Comparison of ENCODE assay signal across 8 mouse cellular contexts in the genomic region with DNA sequence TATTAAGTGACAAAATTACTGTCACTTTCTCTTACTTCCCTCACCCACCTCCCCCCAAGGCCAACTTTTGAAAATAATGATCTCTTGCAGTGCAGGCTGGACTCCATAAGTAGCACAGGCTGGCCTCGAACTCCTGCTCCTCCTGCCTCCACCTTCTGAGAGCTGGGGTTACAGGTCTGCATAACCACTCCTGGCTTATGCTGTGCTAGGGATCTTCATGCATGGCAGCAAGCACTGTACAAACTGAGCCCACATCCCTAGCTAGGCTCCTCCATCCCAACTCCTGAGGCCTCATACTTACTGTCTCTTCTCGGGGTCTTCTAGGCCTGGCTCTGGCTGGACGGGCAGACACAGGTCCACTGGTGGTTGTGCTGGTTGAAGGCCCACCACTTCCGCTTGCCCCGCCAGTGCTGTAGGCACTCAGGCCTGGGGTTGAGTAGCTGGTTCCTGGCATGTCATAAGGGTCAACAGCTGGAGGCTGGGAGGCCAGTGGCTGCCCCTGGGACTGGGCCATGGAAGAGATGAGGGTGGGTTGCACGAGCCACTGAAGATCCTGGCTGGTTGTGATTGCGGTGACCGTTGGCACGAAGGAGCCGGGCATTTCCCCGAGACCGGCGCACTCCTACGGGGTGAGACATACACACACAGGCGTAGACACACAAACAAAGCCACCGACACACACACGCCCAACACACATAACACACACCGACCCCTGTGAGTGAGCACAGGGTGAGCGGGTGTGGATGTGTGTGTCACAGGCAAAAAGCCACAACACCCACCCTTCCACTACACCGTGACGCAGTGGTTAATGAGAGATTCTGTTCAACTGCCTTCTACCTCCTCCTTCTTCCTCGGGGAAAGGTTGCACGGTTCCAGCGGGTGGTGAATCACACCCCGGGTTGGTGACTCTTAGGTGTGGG. TPM values are rescaled to one million over a fixed set of nuclear protein-coding genes. Genes with fewer than 3 reads are reported as not detected.
DNase-seq lines count a peak whose midpoint lies in the region; ATAC-seq lines count a peak whose summit lies in the region.

No protein-coding gene starts in this region.

- no peak for DNase-seq in heart, postnatal 4 days
- DNase-seq in B cell, adult 2 months = peak; percentile 37 to 40
- DNase-seq in urinary bladder, postnatal 36 days (ENCODE audit: low spot score in 2 of 2) = no peak
- DNase-seq in layer of hippocampus, adult 9-11 months = no peak
- DNase-seq in right cerebral cortex, postnatal 36 days (ENCODE audit: low spot score in 2 of 2) = no peak

- no peak for ATAC-seq in heart, embryonic 14.5 days (ENCODE audit: insufficient number of reproducible peaks, insufficient read depth, low FRiP score, low read depth)
- ATAC-seq in embryonic facial prominence, embryonic 12.5 days (ENCODE audit: insufficient number of reproducible peaks, insufficient read depth, low FRiP score, low TSS enrichment) = no peak
- ATAC-seq in limb, embryonic 13.5 days (ENCODE audit: low FRiP score, low read depth) = no peak

- H3K27me3 ChIP-seq in heart, embryonic 14.5 days (ENCODE audit: control insufficient read depth, insufficient read depth, low read length) = peaks cover 50% of the 10 kb centered on the region
- peaks cover 63% of the 10 kb centered on the region for H3K27me3 ChIP-seq in embryonic facial prominence, embryonic 12.5 days
- H3K27me3 ChIP-seq in limb, embryonic 13.5 days = peaks cover 66% of the 10 kb centered on the region

- H3K4me2 ChIP-seq in heart, embryonic 14.5 days (ENCODE audit: low read length) = 0 out of 2 replicates have a peak overlapping the region, but pooled peaks have one; percentile 99
- H3K4me2 ChIP-seq in embryonic facial prominence, embryonic 12.5 days (replicated peaks) = peak overlapping the region; percentile 98
- peak overlapping the region; percentile 99 for H3K4me2 ChIP-seq in limb, embryonic 13.5 days (replicated peaks)

- no peak overlapping the region for H3K9ac ChIP-seq in heart, embryonic 14.5 days (ENCODE audit: low read length)
- 0 out of 2 replicates have a peak overlapping the region, but pooled peaks have one; percentile 37 for H3K9ac ChIP-seq in embryonic facial prominence, embryonic 12.5 days
- peak overlapping the region; percentile 4; the same call in 1 of the 2 replicates for H3K9ac ChIP-seq in limb, embryonic 13.5 days

- H3K4me1 ChIP-seq in heart, embryonic 14.5 days (ENCODE audit: control insufficient read depth in 2 of 2, insufficient read depth in 2 of 2, low read length in 2 of 2) = peaks cover 9 to 35% of the 10 kb centered on the region in 2 experiments
- H3K4me1 ChIP-seq in embryonic facial prominence, embryonic 12.5 days = peaks cover 23% of the 10 kb centered on the region
- peaks cover 38% of the 10 kb centered on the region for H3K4me1 ChIP-seq in limb, embryonic 13.5 days

- H3K9me3 ChIP-seq in heart, embryonic 14.5 days (ENCODE audit: control insufficient read depth, low read length) = no peaks in the 10 kb centered on the region
- H3K9me3 ChIP-seq in embryonic facial prominence, embryonic 12.5 days = no peaks in the 10 kb centered on the region
- H3K9me3 ChIP-seq in limb, embryonic 13.5 days = no peaks in the 10 kb centered on the region

- H3K4me3 ChIP-seq in heart, embryonic 14.5 days (ENCODE audit: control insufficient read depth in 1 of 2, insufficient read depth in 1 of 2, low read depth in 1 of 2, low read length in 2 of 2) = no peak overlapping the region
- H3K4me3 ChIP-seq in embryonic facial prominence, embryonic 12.5 days = peak overlapping the region; percentile 67; the same call in 1 of the 2 replicates
- peak overlapping the region; percentile 63; the same call in 1 of the 2 replicates for H3K4me3 ChIP-seq in limb, embryonic 13.5 days

- no peaks in the 10 kb centered on the region for H3K36me3 ChIP-seq in heart, embryonic 14.5 days (ENCODE audit: control insufficient read depth, insufficient read depth, low read length)
- H3K36me3 ChIP-seq in embryonic facial prominence, embryonic 12.5 days = no peaks in the 10 kb centered on the region
- H3K36me3 ChIP-seq in limb, embryonic 13.5 days = no peaks in the 10 kb centered on the region

- 65% methylated on average over 25 of the region's 25 CpGs for WGBS in heart, embryonic 14.5 days
- WGBS in embryonic facial prominence, embryonic 12.5 days = 64% methylated on average over 25 of the region's 25 CpGs
- 73% methylated on average over 25 of the region's 25 CpGs for WGBS in limb, embryonic 13.5 days

- no peak overlapping the region for H3K27ac ChIP-seq in heart, embryonic 14.5 days (replicated peaks in 1 of 2; ENCODE audit: control insufficient read depth in 1 of 2, insufficient read depth in 1 of 2, low read depth in 2 of 2, low read length in 2 of 2)
- no peak overlapping the region for H3K27ac ChIP-seq in embryonic facial prominence, embryonic 12.5 days
- no peak overlapping the region for H3K27ac ChIP-seq in limb, embryonic 13.5 days

RNA-seq across cellular contexts. Expression of a gene that starts 2.8 kb away (rescaled TPM):
- polyA plus RNA-seq in heart, embryonic 14.5 days (2014; fragmentation: Nextera tagmentation; extraction: Ambion mirVana) = 0.22 TPM in 1 of 2 replicates, not detected in the other
- total RNA-seq in heart, postnatal 4 days (2021) = under 1 TPM; 0.52 to 0.86 TPM
- 0.05 TPM in 1 of 2 replicates, not detected in the other for polyA plus RNA-seq in embryonic facial prominence, embryonic 12.5 days (2016; fragmentation: Nextera tagmentation; extraction: Ambion mirVana)
- 0.23 and 0.27 TPM in 2 replicates for polyA plus RNA-seq in limb, embryonic 13.5 days (2015; fragmentation: Nextera tagmentation; extraction: Ambion mirVana)

RNA-seq across cellular contexts. Expression of a gene that starts 24.7 kb away (rescaled TPM):
- 39.2 and 43.6 TPM in 2 replicates for polyA plus RNA-seq in heart, embryonic 14.5 days (2014; fragmentation: Nextera tagmentation; extraction: Ambion mirVana)
- 10 to 100 TPM; 30.2 to 32.3 TPM for total RNA-seq in heart, postnatal 4 days (2021)
- polyA plus RNA-seq in embryonic facial prominence, embryonic 12.5 days (2016; fragmentation: Nextera tagmentation; extraction: Ambion mirVana) = 17.9 and 21.4 TPM in 2 replicates
- polyA plus RNA-seq in limb, embryonic 13.5 days (2015; fragmentation: Nextera tagmentation; extraction: Ambion mirVana) = 20.2 and 20.9 TPM in 2 replicates

RNA-seq across cellular contexts. Expression of a gene that starts 27.2 kb away (rescaled TPM):
- polyA plus RNA-seq in heart, embryonic 14.5 days (2014; fragmentation: Nextera tagmentation; extraction: Ambion mirVana) = 0.20 TPM in 1 of 2 replicates, not detected in the other
- total RNA-seq in heart, postnatal 4 days (2021) = under 1 TPM in 1 of 2 experiments, not detected in 1; 0.26 TPM
- 0.18 TPM in 1 of 2 replicates, not detected in the other for polyA plus RNA-seq in embryonic facial prominence, embryonic 12.5 days (2016; fragmentation: Nextera tagmentation; extraction: Ambion mirVana)
- not detected in 2 replicates for polyA plus RNA-seq in limb, embryonic 13.5 days (2015; fragmentation: Nextera tagmentation; extraction: Ambion mirVana)

RNA-seq across cellular contexts. Expression of a gene that starts 35.5 kb away (rescaled TPM):
- 66.1 and 68.9 TPM in 2 replicates for polyA plus RNA-seq in heart, embryonic 14.5 days (2014; fragmentation: Nextera tagmentation; extraction: Ambion mirVana)
- 100 to 1,000 TPM; 117 to 119 TPM for total RNA-seq in heart, postnatal 4 days (2021)
- 68.2 and 69.3 TPM in 2 replicates for polyA plus RNA-seq in embryonic facial prominence, embryonic 12.5 days (2016; fragmentation: Nextera tagmentation; extraction: Ambion mirVana)
- 68.9 and 69.0 TPM in 2 replicates for polyA plus RNA-seq in limb, embryonic 13.5 days (2015; fragmentation: Nextera tagmentation; extraction: Ambion mirVana)

RNA-seq across cellular contexts. Expression of a gene that starts 37.5 kb away (rescaled TPM):
- 60.0 and 68.7 TPM in 2 replicates for polyA plus RNA-seq in heart, embryonic 14.5 days (2014; fragmentation: Nextera tagmentation; extraction: Ambion mirVana)
- 10 to 100 TPM; 42.4 to 43.5 TPM for total RNA-seq in heart, postnatal 4 days (2021)
- 92.3 and 94.5 TPM in 2 replicates for polyA plus RNA-seq in embryonic facial prominence, embryonic 12.5 days (2016; fragmentation: Nextera tagmentation; extraction: Ambion mirVana)
- polyA plus RNA-seq in limb, embryonic 13.5 days (2015; fragmentation: Nextera tagmentation; extraction: Ambion mirVana) = 89.1 and 96.4 TPM in 2 replicates

Comparison
In these comparisons a context has a peak if more than half of its experiments do, and no peak if none do; other contexts are left out.
1. H3K4me3 ChIP-seq: peak in embryonic facial prominence, embryonic 12.5 days (single experiment) and limb, embryonic 13.5 days (single experiment); none in heart, embryonic 14.5 days (0 of 2).
2. DNase-seq: peak in B cell, adult 2 months (2 of 2); none in heart, postnatal 4 days (single experiment), urinary bladder, postnatal 36 days (0 of 2), layer of hippocampus, adult 9-11 months (single experiment) and right cerebral cortex, postnatal 36 days (0 of 2).
3. Peak in every context shown above with its lines, with median percentiles within 50 percentile points of each other: H3K4me2 ChIP-seq.